Mouse (Mus musculus) right cerebral cortex, postnatal 4 days (tissue): ENCODE data around the gene Drosha.
"Not testable (repeated sequence)": the region's sequence is repeated elsewhere in the genome, so short reads cannot be mapped to it uniquely, and the experiment has no call there.

Experiments
- DNase-seq: peaks from one replicate; pipeline ENCODE4 v3.0.0-alpha.2; 2022

Gene Drosha

DNA sequence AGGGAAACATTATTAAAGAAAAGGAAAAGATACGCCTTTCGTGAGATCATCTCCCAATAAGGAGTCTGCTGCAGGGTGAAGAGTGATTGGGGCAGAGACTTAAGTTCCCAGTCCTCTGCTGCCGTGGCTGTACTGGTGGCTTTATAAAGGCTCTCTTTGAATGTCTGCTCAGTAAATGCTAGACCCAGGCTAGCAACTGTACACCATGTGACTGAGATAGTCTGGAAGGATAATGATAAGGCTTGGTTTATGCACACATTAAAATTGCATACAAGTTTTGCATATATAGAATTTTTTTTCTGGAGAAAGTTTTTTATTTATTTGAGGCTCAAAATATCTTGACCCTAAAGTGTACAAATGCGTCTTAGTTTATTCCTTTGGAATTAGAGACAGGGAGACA lies 63.7 kb downstream of the Drosha start:
- DNase-seq, result no peak

DNA sequence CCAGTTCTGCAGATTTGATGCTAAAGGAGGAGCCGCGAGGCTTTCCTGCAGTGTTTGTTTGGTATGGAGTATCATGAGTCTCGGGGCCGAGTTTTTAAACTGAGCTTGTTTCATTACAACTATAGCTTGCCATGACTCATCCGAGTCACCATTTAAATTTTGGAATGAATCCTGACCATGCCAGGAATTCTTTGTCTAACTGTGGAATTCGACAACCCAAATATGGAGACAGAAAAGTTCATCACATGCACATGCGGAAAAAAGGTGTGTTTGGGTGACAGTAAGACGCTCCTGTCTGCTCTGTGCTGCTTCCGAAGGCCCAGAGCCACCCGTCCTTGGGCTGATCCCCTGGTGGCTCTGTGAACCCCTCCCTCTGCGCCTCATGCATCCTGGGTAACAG lies 65.3 kb downstream of the Drosha start:
- DNase-seq, result no peak

DNA sequence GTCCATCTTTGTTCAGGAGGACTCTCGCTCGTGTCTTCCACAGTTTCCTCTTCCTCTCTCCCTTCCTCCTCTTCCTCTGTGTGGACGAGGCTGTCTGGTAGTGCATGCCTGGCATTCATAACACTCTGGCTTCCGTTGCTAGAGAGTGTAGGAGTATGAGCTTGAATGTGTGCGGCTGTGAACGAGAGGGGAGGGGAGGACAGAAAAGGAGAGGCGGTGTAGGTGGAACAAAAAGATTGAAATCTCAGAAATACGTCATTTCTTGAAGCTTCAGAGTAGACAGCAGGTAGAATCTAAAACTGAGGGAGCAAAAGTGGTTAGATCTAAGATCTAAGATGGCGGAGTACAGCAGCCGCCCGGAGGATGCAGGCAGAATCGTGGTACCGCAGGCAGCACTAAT lies 70.8 kb downstream of the Drosha start:
- no peak for DNase-seq

DNA sequence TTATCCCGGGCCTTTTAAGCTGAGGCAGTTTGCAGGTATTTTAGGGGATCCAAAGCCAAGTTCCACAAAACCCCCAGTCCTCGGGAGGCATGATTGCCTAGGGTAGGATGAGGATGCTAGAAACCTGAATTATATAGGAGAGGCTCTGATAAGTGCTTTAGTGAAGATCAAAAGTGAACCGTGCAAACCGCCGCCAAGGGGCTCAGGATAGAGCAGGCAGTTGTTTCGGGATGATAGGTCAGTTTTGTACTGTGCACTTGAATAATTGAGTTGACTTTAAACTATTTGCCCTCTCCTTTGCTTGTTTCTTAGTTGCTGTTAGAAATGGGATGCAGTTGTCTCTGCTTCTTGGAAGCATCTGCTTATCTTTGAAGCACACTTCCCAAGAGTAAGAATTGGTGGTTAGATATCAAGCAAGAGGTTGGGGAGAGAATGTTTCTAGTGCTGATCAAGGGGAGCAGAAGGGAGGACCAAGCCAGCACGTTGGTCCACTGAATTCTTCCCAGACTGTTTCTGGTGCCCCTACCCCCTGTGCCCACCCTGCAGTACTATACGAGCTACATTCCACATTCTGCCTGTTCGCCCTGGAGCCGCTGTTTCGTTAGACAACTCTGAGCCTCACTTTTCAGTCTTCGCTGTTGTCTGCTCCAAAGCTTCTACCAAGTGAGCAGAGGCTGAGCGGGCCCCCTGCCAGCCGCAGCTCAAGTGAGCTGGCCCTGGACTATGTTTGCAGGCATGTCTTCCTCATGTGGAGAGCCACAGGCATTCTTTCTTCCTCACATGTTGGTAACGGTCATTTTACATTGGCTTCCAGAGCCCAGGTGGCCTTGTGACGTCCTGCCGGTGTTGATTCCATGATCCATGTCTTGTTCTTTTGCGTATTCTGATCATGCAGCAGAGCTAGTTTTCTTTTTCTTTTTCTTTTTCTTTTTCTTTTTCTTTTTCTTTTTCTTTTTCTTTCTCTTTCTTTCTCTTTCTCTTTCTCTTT lies 71.7 kb downstream of the Drosha start:
- DNase-seq, result no peak

DNA sequence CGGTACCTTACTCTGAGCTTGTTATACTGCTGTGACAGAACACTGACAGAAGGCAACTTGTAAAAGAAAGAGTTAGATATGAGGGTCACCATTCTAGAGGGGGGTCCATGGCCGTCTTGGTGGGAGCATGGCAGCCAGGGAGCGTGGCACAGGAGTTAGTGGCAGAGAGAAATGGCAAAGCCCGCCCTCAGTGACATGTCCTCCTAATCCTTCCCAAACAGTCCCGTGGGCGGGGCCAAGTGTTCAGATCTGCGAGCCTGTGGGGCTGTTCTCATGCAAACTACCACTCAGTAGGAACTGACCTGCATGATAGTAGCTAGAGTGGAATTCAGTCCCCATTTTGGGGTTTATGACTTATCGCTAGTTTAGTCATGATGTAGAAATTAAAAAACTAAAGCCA lies 73.2 kb downstream of the Drosha start:
- DNase-seq, result no peak

DNA sequence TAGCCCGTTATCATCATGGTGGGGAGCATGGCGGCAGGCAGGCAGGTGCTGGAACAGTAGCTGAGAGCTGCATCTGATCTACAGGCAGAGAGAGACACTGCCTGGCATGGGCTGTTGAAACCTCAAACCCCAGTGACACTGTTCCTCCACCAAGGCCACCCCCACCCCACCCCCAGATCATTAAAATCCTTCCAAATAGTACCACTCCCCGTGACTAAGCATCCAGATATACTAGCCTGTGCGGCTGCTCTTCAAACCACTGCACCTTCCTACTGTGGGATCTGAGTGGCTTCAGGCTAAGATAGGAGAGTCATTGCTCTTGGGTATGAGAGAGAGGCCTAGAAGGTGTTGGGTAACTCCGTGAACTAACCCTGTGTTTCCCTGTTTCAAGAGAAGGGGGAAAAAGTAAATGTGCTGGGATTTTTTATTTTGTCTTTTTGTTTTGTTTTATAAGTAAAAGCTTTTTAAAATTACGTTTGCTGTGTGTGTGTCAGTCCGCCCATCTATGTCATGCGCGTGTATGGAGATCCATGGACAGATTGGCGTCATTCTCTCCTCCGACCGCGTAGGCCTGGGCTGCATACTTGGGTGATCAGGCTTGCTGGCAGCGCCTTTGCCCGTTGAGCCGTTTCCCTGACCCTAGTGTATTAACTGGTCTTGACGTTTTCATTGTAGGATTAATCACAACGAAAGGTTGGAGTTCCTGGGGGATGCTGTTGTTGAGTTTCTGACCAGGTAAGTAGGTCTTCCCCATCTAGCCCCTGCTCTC lies 76.0 kb downstream of the Drosha start:
- DNase-seq, result no peak

DNA sequence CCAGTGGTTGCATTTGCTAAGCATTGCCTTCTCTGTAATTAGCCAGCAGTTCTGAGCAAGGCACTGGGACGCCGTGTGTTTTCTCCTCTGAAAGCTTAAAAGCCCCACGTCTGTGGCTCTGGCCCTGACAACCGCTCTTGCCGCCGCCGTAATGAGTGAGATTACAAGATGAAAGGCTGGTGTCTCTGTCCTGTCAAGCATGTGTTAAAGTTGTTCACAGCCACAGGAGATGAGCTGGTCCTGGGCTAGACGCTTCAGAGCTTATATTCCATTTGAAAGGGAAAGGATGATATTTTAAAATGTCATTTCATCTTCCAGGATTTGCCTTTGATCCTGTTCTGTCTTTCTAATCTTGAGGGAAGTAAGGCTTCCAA lies 76.6 kb downstream of the Drosha start:
- DNase-seq, result no peak

DNA sequence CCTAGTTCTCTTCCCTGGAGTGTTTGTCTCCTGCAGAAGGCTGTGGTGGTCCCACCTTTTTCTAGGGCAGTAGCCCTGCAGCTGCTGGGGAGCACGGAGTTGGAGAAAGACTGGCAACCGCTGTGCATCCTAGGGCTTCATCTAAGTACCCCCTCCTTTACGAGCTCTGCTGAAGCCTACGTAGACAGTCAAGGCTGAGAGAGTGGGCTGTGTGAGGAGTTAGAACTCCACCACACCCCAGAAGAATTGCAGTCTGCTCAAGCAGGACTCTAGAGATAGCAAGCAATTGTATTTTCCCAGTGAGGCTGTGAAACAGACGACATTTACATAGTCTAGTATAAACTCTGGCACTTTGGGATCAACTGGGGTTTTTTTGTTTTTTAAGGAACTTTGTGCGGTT lies 79.8 kb downstream of the Drosha start:
- no peak for DNase-seq

DNA sequence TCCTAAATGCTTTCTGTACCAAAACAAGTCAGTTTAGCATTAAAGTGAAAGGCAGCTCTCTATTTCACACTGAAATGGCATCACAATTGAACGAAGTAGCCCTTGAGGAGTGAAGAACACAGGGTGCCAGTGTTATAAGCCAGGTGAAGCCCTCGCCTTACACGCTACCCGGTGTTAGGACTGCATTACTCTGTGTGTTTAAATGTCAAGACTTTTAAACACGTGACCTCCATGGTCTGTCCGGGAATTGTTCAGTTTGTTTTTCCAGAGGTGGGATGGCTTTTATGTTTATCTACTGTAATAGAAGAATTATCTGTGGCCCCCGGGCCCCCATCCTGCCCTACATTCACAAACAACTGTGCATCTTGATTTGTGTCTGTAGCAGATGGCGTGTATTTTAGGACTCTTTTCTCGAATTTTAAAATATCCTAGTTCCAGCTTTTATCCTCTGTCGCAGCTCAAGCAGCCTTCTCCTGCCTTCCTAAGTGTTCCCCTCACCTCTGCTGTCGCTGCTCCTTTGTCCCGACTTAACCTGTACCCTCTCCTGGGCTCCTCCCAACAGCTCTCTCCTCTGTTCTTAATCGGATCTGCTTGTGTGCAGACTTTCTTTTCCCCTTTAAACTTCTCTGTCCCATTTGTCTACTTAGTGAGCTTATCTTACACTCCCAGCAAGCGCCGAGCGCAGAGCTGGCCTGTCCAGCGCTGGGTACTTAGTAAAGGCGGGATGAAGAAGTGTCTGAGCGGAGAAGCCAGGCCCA lies 83.5 kb downstream of the Drosha start:
- DNase-seq, result no peak

DNA sequence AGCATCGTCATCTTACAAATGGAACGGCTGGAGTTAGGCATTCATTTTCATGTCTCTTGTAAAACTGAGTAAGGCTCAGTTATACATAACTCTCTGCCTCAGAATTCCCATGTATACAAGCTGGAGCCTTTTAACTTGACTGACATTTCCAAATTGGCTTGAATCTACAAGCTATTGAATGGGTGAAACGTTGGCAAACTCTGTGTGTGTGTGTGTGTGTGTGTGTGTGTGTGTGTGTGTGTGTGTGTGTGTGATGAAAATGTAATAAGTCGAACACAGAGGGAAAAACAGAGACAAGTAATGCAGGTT lies 84.1 kb downstream of the Drosha start:
- DNase-seq, result no peak

DNA sequence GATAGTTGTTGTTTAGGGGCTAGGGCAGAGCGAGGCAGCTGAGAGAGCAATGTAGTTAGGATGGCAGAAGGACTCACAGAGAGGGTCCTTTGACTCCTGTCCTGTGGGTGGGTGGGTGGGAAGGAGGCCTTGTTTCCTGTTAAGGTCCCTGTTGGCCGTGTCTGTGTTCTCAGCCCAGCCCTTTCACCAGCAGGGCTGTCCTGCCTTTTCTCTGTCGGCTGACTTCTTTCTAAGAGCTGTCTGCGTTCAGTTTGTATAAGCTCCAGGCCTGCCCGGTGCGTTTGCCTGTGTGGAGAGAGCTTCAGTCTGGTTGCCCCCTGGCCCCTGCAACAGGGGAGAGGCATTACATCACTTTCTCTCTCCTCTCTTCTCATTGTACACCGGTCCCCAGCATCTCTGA lies 84.6 kb downstream of the Drosha start:
- DNase-seq, result no peak

DNA sequence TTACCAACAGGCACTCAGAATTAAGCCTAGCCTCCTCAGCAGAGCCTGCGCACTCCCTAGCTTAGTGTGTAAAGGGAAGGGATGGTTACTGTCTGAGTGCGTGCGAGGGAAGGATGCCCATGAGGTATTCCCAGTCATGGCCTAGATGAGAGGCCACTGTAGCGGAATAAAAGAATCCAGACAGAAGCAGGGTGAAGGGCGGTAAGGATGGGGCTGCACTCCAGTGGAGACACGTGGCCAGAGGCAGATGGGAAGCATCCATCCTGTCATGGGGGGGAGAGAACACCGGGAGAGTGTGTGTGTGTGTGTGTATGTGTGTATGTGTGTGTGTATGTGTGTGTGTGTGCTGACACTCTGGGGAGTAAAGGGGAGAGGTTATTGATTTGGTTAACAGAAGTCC lies 86.5 kb downstream of the Drosha start:
- no peak for DNase-seq

DNA sequence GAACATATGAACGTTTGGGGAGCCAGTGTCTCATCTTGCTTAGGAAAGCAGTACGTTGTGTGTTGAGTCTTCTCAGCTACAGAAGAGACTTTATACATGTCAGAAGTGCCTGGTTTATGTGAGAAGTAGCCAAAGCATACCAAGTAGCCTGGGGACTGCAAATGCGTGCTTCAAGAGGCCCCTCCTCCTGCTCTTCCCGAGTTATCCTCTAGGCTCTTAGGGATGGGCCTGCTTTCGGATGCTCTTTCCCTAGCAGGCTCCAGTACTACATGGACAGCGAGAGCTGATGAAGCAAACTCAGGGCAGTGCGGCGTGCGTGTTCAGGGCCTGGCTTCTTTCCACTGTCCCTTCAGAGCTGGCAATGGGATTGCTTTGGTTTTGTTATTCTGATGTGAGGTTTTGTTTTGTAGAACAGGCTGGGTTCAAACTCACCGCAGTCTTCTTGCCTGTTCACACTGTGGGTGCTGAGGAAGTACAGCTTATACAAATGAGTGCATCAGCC lies 91.8 kb downstream of the Drosha start:
- DNase-seq, result no peak

DNA sequence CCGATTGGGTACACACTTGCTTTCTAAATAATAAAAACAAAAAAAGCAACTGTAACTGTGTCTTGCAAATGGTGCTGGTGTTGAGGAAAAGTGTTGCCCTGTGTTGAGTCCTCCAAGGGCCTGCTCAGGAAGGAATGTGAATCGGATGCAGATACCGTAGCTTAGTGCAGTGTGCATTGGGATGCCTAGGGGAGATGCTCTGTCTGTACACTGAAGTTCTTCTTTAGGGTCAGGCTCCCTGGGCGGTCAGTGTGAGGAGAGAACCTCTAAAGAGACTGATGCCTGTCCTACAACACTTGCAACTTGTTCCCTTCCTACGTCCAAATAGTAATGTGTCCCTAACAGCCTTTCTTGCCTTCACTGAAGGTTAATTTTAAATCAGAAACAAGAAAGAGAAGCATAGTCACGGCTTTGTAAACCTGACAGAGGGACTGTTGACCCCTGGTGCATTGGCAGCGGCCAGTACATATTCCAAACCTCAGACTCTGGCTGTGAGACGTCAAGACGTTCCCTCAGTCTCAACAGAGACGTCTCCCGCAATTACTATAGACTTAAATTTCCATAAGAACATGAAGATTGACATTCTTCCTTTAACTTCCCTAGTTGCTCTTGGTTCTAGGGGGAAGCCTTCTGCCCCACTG lies 94.8 kb downstream of the Drosha start:
- DNase-seq, result not testable (repeated sequence)

DNA sequence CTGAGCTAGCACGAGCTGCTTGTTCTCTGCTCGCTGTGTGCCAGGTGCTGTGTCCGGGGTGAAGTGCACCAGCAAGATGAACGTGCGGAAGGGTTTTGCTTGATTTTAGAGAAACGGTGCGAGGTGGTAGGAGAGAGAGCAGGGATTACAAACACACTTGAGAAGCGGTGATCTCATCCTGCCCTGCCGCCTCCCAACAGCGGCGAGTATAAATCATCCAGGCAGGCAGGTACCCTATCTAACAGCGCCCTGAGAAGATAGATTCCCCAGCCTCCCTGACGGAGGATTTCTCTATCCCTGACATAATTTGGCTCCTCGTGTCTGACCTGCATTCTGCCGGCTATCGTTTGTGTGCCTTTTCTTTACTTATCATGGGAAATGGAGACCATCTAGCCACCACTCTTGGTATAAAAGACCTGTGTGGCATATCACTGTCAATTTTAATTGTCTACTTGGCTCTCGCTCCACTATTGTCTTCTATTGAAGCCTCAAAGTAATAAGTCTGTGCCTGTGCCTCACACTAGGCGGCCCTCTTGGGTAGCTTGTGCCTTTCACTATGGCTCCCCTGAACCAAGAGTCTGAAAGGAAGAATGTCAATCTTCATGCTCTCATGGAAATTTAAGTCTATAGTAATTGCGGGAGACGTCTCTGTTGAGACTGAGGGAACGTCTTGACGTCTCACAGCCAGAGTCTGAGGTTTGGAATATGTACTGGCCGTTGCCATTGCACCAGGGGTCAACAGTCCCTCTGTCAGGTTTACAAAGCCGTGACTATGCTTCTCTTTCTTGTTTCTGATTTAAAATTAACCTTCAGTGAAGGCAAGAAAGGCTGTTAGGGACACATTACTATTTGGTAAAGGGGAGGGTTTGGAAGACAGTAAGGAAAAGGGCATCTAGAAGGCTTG lies 95.6 kb downstream of the Drosha start:
- no peak for DNase-seq

DNA sequence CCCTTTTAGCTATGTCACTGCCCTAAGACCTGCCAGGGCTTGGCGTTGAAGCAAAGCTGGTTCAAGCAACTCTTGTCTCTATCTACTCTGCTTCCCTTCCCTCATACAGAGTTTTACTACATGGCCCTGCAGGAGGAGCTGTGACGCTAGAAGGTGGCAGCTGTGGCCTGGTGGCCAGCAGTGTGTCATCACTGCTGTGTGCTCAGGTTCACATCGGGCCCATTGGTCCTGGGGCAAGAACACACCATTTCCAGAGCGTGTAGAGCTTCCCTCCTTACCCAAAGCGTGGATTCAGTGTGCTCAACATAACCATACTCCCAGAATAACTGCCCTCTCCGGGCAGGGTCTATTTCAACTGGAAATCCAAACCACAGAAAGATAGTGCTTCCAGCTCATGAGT lies 97.3 kb downstream of the Drosha start:
- no peak for DNase-seq

DNA sequence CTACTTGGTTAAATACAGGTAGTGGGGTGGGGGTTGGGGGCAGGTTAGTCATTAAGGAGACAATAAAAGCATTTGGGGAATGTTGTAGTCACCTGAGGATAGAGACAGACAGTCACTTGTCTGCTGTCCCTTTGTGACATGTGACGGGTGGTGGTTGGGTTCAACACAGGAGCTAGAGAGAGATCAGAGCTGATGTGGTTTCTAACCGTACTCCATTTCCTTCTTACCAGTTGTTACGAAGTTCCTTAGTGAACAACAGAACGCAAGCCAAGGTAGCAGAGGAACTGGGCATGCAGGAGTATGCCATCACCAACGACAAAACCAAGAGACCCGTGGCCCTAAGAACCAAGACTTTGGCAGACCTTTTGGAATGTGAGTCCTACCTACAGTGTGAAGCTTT lies 99.2 kb downstream of the Drosha start:
- DNase-seq, result no peak

DNA sequence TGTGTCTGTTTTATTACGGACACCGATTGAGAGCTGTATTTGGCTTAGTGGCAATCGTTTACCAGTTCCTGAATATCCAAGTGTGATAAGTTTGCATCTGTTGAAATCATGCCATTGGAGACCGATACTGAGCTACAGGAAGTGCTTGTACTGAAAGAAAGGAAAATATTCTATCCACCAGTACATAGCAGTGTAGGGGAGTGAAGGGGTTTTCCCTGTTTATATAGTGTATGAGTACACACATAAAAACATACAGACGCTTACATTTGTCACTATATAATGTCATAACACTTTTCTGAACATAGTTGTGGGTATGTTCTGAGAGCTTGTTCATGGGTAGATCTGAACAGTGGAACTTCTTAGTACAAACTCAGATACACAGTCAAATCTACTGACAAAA lies 106.9 kb downstream of the Drosha start:
- no peak for DNase-seq

DNA sequence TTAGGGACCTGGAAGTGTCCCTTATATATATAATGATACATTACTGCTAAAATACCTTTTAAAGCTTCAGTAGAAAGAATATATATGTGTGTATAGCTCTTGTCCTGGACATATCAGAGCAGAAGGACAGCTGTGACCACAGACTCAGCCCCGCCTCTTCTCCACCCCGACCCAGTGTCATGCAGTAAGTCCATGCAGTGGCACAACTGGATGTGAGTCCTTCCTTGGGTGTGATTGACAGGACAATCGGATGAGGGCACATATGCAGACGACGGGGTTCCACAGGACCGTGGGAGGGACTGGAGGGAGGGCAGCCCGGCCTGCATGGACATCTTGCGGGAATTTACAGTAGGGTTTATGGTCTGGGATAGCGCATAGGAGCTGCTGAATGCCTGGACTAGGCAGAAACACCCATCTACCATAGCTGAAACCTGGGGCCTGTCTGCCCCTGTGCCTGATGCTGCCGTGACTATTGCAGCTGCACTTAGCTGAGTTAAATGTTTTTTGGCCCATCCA lies 111.7 kb downstream of the Drosha start:
- DNase-seq, result no peak

DNA sequence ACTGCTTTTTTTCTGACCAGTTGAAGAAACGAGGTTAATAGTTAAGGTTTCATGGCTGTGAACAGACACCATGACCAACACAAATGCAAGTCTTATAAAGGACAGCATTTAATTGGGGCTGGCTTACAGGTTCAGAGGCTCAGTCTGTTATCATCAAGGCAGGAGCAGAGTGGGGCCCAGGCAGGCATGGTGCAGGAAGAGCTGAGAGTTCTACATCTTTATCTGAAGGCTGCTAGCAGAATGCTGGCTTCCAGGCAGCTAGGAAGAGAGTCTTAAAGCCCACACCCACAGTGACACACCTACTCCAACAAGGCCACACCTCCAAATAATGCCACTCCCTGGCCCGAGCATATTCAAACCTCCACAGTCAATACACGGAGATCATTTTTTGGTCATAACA lies 112.7 kb downstream of the Drosha start:
- not testable (repeated sequence) for DNase-seq

DNA sequence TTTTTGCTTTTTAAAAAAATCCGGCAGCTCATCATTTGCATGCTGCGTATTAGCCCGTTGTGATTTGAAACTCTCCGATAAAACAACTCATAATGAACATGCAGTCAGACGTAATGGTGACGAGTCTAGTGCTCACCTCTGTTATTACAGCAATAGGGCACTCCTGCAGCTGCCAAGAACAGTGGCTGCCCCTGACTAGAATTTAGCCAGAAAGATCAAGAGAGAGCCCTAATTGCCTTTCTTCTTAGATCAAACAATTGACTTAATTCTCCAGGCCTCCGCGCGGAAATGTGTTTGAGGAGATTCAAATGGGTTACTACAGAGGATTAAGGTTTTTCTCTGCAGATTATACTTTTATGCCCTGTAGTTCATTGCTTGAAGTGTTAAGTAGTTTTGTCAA lies 116.5 kb downstream of the Drosha start:
- DNase-seq, result no peak
